Mouse (Mus musculus) kidney, adult 9 months (tissue): ENCODE data around the gene Gucd1.
"Not testable (repeated sequence)": the region's sequence is repeated elsewhere in the genome, so short reads cannot be mapped to it uniquely, and the experiment has no call there.

ENCODE experiments used
- DNase-seq: peaks from one replicate; pipeline ENCODE4 v3.0.0; 2022

Gucd1 gene

GRCm38 (mm10) chr10:75517758-75518143 lies at the start of gene Gucd1:
TSS of gene Gucd1 (minus strand) at chr10:75517972.
- DNase-seq: peak; percentile 99

DNA sequence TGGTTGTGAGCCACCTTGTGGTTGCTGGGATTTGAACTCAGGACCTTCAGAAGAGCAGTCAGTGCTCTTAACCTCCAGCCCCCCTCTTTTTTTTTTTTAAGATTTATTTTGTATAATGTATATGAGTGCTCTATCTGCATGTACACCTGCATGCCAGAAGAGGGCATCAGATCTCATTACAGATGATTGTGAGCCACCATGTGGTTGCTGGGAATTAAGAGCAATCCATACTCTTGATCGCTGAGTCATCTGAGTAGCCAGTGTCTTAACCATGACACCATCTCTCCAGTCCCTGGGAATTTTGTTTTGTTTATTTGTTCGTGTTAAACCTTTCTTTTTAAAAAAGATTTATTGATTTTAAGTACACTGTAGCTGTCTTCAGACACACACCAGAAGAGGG lies 49.0 kb upstream of the Gucd1 start:
- DNase-seq: not testable (repeated sequence)

DNA sequence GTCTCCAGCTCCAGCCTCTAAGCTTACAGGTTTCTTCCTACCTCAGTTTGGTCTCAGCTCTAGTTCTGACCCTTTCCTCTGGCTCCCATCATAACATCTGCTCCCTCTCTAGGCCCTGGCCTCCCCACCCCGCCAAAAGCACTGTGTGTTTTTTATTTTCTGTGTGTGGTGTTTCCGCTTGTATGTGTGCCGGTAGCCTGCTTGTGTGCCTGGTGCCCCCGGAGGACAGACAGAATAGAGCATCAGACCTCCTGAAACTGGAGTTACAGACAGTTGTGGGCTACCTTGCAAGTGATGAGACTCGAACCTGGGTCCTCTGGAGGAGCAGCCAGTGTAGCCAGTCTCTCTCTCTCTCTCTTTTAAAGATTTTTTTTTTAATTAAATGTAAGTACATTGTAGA lies 48.5 kb upstream of the Gucd1 start:
- DNase-seq: no peak

GRCm38 (mm10) chr10:75565906-75566305 lies 48.1 kb upstream of the Gucd1 start:
- DNase-seq: peak; percentile 98

DNA sequence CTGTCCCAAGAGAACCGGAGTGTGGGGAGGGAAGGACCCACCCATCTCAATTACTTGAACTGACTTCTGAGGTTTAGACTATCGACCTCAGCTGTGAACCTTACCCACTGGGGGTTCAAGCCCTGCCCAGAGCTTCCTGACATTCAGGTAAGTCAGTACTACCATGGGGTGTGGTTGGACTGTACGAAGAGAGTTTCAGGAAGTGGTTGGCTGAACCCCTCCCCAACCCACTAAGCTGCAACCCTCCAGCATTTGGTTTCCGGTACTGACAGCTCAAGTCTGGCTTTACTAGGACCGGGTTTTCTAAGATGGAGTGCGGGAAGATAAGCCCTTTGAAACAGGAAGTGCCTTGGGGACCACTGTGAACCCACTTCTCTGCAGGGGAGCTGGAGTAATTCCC lies 47.7 kb upstream of the Gucd1 start:
- no peak for DNase-seq

- no peak for DNase-seq
Observed at GRCm38 (mm10) chr10:75564687-75565265, 47.0 kb upstream of the Gucd1 start.

GRCm38 (mm10) chr10:75562596-75562995 lies 44.8 kb upstream of the Gucd1 start:
- DNase-seq: no peak

GRCm38 (mm10) chr10:75561071-75561654 lies 43.4 kb upstream of the Gucd1 start, which contains the start of gene Ggt1:
TSS of gene Ggt1 (plus strand) at chr10:75561604.
- DNase-seq: no peak

GRCm38 (mm10) chr10:75560549-75560899 lies 42.8 kb upstream of the Gucd1 start:
- DNase-seq: no peak

DNA sequence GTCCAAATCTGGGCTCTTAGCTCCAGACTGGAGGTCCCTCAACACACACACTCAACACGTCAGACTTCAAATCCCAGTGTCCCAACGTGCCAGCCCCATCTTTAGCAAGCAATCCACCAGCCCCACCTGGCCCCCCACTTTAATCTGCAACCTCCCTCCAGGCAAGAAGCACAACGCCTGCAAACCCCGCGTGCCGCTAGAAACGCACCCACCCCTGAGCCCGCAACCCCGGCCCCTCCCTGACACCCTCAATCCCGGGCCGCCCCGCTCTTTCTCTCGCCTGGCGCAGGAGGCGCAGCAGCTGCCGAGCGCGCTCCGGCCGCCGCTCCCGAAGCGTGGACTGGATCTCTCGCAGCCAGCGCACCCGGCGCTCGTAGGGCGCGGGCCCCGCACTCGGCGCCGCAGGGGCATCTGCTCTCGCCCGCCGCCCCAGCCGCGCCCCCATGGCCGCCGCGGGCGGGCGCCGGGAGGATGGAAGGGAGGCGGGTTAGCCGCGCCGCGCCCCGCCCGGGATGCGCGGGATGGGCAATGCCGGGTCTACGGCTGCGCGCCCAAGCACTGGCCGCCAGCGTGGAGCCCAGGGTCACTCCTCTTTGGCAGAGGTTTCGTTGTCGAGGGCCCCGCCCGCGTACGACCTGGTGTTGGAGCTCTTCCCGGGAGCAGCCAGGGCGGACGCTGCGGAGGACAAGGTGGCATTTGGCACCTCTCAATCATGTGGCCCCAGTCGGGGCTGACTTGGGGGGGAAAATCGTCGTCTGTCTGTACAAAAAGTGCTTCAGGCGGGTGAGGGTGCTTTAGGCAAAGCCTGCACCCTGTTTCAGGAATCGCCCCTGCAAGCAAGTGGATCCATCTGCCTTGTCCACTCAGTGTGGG lies 42.1 kb upstream of the Gucd1 start, which contains the start of gene Lrrc75b:
Lrrc75b (minus strand) TSS at position 655 of the 873 bp plus-strand sequence.
- peak; percentile 74 for DNase-seq

GRCm38 (mm10) chr10:75559041-75559675 lies 41.4 kb upstream of the Gucd1 start:
- DNase-seq: no peak

DNA sequence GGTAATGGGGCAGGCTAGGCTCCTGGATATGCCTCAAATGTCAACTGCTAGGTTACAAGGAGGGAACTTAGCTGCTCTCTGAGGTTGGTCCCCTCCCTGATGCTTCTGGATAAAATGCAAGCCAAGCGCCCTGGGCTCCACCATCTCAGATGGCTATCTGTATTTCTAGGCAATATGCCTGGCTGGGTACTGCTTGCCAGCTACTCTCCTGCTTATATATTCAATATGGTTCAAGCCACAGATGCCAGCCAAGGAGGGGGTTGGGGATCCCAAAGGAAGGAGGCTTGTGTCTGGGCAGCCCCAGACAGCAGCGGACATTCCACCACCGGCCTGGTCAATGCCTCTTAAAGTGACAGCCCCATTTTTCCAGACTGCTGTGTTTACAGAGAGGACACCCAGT lies 40.7 kb upstream of the Gucd1 start:
- DNase-seq: peak; percentile 45

GRCm38 (mm10) chr10:75556026-75556425 lies 38.3 kb upstream of the Gucd1 start:
- DNase-seq: no peak

- DNase-seq: no peak
Observed at GRCm38 (mm10) chr10:75555557-75555956, 37.8 kb upstream of the Gucd1 start.

- DNase-seq: no peak
Observed at GRCm38 (mm10) chr10:75554090-75554489, 36.3 kb upstream of the Gucd1 start.

DNA sequence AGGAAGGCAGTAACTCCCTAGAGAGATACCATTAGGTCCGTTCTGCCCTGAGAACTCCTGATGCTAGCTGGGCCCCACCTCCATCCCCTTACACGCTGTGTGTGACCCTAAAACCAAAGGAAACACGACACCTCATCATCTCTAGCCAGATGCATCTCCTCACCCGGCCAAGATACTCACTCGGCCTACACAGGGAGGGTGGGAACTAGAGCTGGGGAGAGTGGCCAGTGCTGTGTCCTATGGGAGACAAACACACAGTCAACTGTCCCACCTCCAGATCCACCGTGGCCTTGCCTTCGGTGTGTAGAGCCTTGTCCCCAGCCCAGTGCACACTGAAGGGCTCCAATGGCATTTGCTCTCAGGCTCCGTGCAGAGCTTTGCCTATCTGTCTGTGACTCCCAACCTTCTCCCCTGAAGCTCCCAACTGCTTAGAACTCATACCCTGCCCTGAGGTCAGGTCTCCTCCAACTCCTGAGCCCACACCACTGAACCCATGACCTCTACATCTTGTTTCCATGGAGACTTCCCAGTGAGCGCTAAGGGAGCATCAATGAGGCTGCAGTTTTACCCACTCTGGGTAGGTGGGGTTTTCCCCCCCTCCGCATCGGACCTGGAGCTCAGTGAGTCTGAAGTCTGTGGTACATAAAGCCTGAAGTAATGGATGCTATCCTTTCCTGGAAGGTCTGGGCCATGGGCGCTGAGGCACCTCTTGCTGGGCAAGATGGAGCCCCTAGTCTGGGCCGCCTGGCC lies 35.1 kb upstream of the Gucd1 start:
- DNase-seq: no peak

DNA sequence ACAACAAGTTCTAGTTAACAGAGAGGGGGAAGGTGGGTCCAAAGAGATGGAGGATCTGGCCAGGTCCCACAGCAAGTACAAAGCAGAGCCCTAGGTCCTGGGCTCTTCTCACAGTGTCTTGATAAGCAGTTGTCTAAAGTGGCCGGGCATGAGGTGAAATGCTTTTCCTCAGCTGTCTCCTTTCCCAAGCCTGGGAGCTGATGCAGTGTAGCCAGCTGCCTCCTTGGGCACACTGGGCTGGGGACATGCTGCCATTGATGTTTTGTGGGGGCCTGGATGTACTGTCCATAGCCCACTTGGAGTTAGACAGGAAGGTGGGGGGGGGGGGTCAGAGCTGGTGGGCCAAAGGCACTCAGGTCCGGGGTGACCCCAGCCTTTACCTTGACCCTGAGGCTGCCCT lies 34.3 kb upstream of the Gucd1 start:
- no peak for DNase-seq

GRCm38 (mm10) chr10:75551175-75551574 lies 33.4 kb upstream of the Gucd1 start:
- DNase-seq: no peak

DNA sequence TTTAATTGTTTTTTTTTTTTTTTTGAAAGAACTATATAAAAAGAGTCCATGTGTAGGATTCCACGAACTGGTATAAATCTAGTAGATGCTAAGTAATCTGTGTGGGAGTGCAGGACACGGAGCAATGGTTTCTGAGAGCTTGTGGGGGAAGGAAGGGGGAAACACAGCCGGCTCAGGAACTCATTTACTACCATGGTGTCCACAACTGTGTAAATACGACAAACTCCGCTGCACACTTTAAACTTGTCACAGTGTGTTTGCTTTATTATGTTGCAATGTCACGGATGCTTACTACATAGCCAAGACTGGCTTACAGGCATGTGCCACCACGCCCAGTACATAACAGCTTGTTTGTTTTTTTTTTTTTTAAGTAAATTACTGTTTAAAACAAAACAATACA lies 32.1 kb upstream of the Gucd1 start:
- DNase-seq: no peak

- DNase-seq: no peak
Observed at GRCm38 (mm10) chr10:75548486-75548885, 30.7 kb upstream of the Gucd1 start.

GRCm38 (mm10) chr10:75547901-75548300 lies 30.1 kb upstream of the Gucd1 start:
- no peak for DNase-seq

GRCm38 (mm10) chr10:75536123-75536522 lies 18.4 kb upstream of the Gucd1 start:
- DNase-seq: no peak

- no peak for DNase-seq
Observed at GRCm38 (mm10) chr10:75535423-75535822, 17.7 kb upstream of the Gucd1 start.
